Mouse (Mus musculus) limb, embryonic 11.5 days (tissue): ENCODE data around the gene Hivep2. TPM values are rescaled to one million over a fixed set of nuclear protein-coding genes. Genes with fewer than 3 reads are reported as not detected.

Experiments used
- ATAC-seq: fragments of 200-750 bp; cut with Nextera tagmentation; 2 replicates; pipeline ENCODE4 v1.8.0; 2017; ENCODE audit warnings: low read depth; ENCODE audit not compliant: insufficient number of reproducible peaks, low FRiP score, low TSS enrichment
- DNase-seq: peaks from one replicate; pipeline ENCODE4 v3.0.0-alpha.2; 2015; ENCODE audit warnings: low spot score
- H3K27ac ChIP-seq: fragments of 300-500 bp; sonication (generic); replicated peaks from 2 replicates; pipeline ENCODE4 v1.5.1; 2014; ENCODE audit warnings: low read depth, mild to moderate bottlenecking, low read length
- H3K27me3 ChIP-seq: fragments of 300-500 bp; sonication (generic); 2 replicates; pipeline ENCODE4 v1.6.1; 2014; ENCODE audit warnings: mild to moderate bottlenecking, low read length, mixed read lengths; ENCODE audit not compliant: control insufficient read depth, insufficient read depth
- H3K36me3 ChIP-seq: fragments of 300-500 bp; sonication (generic); 2 replicates; pipeline ENCODE4 v1.6.1; 2014; ENCODE audit warnings: mild to moderate bottlenecking, low read length, moderate library complexity, mixed read lengths; ENCODE audit not compliant: control insufficient read depth, insufficient read depth
- H3K4me1 ChIP-seq: fragments of 300-500 bp; sonication (generic); 2 replicates; pipeline ENCODE4 v1.6.1; 2014; ENCODE audit warnings: low read length, mixed read lengths; ENCODE audit not compliant: control insufficient read depth, insufficient read depth
- H3K4me2 ChIP-seq: fragments of 300-500 bp; sonication (generic); 2 replicates; pipeline ENCODE4 v1.6.1; 2014; ENCODE audit warnings: low read depth, mild to moderate bottlenecking, moderate library complexity; ENCODE audit not compliant: severe bottlenecking
- H3K4me3 ChIP-seq: fragments of 300-500 bp; sonication (generic); 2 replicates; pipeline ENCODE4 v1.5.1; 2014; ENCODE audit warnings: low read depth, low read length
- H3K9ac ChIP-seq: fragments of 300-500 bp; sonication (generic); 2 replicates; pipeline ENCODE4 v1.6.1; 2014; ENCODE audit warnings: mild to moderate bottlenecking, low read length
- H3K9me3 ChIP-seq: fragments of 300-500 bp; sonication (generic); 2 replicates; pipeline ENCODE4 v1.6.1; 2016; ENCODE audit warnings: low read length; ENCODE audit not compliant: control insufficient read depth
- WGBS: fragments of 180-500 bp; shearing (Covaris S2); extraction: QIAGEN DNeasy Blood & Tissue Kit; methylation state at CpG from one replicate; pipeline ENCODE4 v1.1.7; 2014; 5-methylcytosine and 5-hydroxymethylcytosine counted together
- polyA plus RNA-seq: library from polyadenylated mRNA; unstranded; fragments of >200 nt; fragmentation: Nextera tagmentation; extraction: Ambion mirVana; gene quantifications from 2 replicates; pipeline ENCODE4 v1.2.1, GENCODE M21; 2014

Hivep2 gene
- polyA plus RNA-seq, 1 experiment from 2014 or later = 1.7 TPM

GRCm38 (mm10) chr10:14120512-14120911, 154.6 kb downstream of the Hivep2 start:
- no peak overlapping the region for H3K4me2 ChIP-seq
- no peak overlapping the region for H3K27ac ChIP-seq
- H3K9ac ChIP-seq = no peak overlapping the region
- H3K4me3 ChIP-seq = no peak overlapping the region
- H3K4me1 ChIP-seq = no peaks in the 10 kb centered on the region
- no peaks in the 10 kb centered on the region for H3K9me3 ChIP-seq
- DNase-seq = no peak
- ATAC-seq = no peak
- no peaks in the 10 kb centered on the region for H3K36me3 ChIP-seq
- no peaks in the 10 kb centered on the region for H3K27me3 ChIP-seq
- 85% methylated on average over 3 of the region's 3 CpGs for WGBS

- Histone ChIP-seq H3K4me1 (no peaks in the 10 kb centered on the region), H3K36me3 (no peaks in the 10 kb centered on the region), H3K4me3 (no peak overlapping the region), H3K27ac (no peak overlapping the region), H3K27me3 (no peaks in the 10 kb centered on the region), H3K4me2 (no peak overlapping the region), H3K9me3 (no peaks in the 10 kb centered on the region), H3K9ac (no peak overlapping the region)
- no peak for DNase-seq
- WGBS = 93% methylated on average over 12 of the region's 12 CpGs
- no peak for ATAC-seq
Observed at GRCm38 (mm10) chr10:14127826-14128225, 162.0 kb downstream of the Hivep2 start.

- WGBS = 84% methylated on average over 8 of the region's 8 CpGs
Observed at GRCm38 (mm10) chr10:14130270-14130669, 164.4 kb downstream of the Hivep2 start.

GRCm38 (mm10) chr10:14131307-14131706, 165.4 kb downstream of the Hivep2 start:
- DNase-seq = no peak
- Histone ChIP-seq H3K9me3 (no peaks in the 10 kb centered on the region), H3K9ac (no peak overlapping the region), H3K4me3 (no peak overlapping the region), H3K27ac (no peak overlapping the region), H3K27me3 (no peaks in the 10 kb centered on the region), H3K4me2 (no peak overlapping the region), H3K4me1 (no peaks in the 10 kb centered on the region), H3K36me3 (no peaks in the 10 kb centered on the region)
- WGBS = 96% methylated on average over 13 of the region's 13 CpGs
- no peak for ATAC-seq

More at GRCm38 (mm10) chr10:14130270-14130669, 164.4 kb downstream of the Hivep2 start:
- Histone ChIP-seq H3K36me3 (no peaks in the 10 kb centered on the region), H3K27ac (no peak overlapping the region), H3K4me3 (no peak overlapping the region), H3K4me2 (no peak overlapping the region), H3K9ac (no peak overlapping the region), H3K9me3 (no peaks in the 10 kb centered on the region), H3K27me3 (no peaks in the 10 kb centered on the region), H3K4me1 (no peaks in the 10 kb centered on the region)
- ATAC-seq = no peak
- DNase-seq = no peak

- H3K9ac ChIP-seq = no peak overlapping the region
- H3K27me3 ChIP-seq = no peaks in the 10 kb centered on the region
- H3K4me2 ChIP-seq = no peak overlapping the region
- H3K36me3 ChIP-seq = no peaks in the 10 kb centered on the region
- no peak for ATAC-seq
- no peaks in the 10 kb centered on the region for H3K9me3 ChIP-seq
- DNase-seq = no peak
- H3K4me3 ChIP-seq = no peak overlapping the region
- H3K4me1 ChIP-seq = no peaks in the 10 kb centered on the region
- no peak overlapping the region for H3K27ac ChIP-seq
- WGBS = 89% methylated on average over 17 of the region's 17 CpGs
Observed at GRCm38 (mm10) chr10:14132061-14132460, 166.2 kb downstream of the Hivep2 start.

- Histone ChIP-seq H3K9me3 (no peaks in the 10 kb centered on the region), H3K4me3 (no peak overlapping the region), H3K4me1 (no peaks in the 10 kb centered on the region), H3K27me3 (no peaks in the 10 kb centered on the region), H3K9ac (no peak overlapping the region), H3K36me3 (no peaks in the 10 kb centered on the region), H3K4me2 (no peak overlapping the region), H3K27ac (no peak overlapping the region)
- DNase-seq (no peak), ATAC-seq (no peak)
Observed at GRCm38 (mm10) chr10:14132937-14133336, 167.1 kb downstream of the Hivep2 start.

GRCm38 (mm10) chr10:14138663-14139062, 172.8 kb downstream of the Hivep2 start:
- Histone ChIP-seq H3K9ac (no peak overlapping the region), H3K36me3 (no peaks in the 10 kb centered on the region), H3K4me3 (no peak overlapping the region), H3K27me3 (no peaks in the 10 kb centered on the region), H3K4me2 (no peak overlapping the region), H3K9me3 (no peaks in the 10 kb centered on the region), H3K4me1 (no peaks in the 10 kb centered on the region), H3K27ac (no peak overlapping the region)
- ATAC-seq = no peak
- 87% methylated on average over 3 of the region's 3 CpGs for WGBS
- DNase-seq = no peak

- H3K27me3 ChIP-seq = no peaks in the 10 kb centered on the region
- no peaks in the 10 kb centered on the region for H3K4me1 ChIP-seq
- no peak for ATAC-seq
- H3K9me3 ChIP-seq = no peaks in the 10 kb centered on the region
- H3K4me3 ChIP-seq = no peak overlapping the region
- H3K4me2 ChIP-seq = no peak overlapping the region
- H3K9ac ChIP-seq = no peak overlapping the region
- no peak for DNase-seq
- 84% methylated on average over 3 of the region's 3 CpGs for WGBS
- H3K27ac ChIP-seq = no peak overlapping the region
- no peaks in the 10 kb centered on the region for H3K36me3 ChIP-seq
Observed at GRCm38 (mm10) chr10:14144840-14145239, 179.0 kb downstream of the Hivep2 start.

GRCm38 (mm10) chr10:14164829-14165228, 199.0 kb downstream of the Hivep2 start:
- ATAC-seq = no peak
- Histone ChIP-seq H3K9ac (no peak overlapping the region), H3K4me3 (no peak overlapping the region), H3K36me3 (no peaks in the 10 kb centered on the region), H3K27me3 (no peaks in the 10 kb centered on the region), H3K4me2 (no peak overlapping the region), H3K4me1 (no peaks in the 10 kb centered on the region), H3K27ac (no peak overlapping the region), H3K9me3 (no peaks in the 10 kb centered on the region)
- no peak for DNase-seq
- 63% methylated on average over 7 of the region's 7 CpGs for WGBS
